Comparison of ENCODE assay signal across 15 mouse cellular contexts in genomic region chr5:117607761-117608309, GRCm38 (mm10).
A peak's percentile ranks its signal among the peaks of the same experiment; 100 is the strongest.
DNase-seq lines count a peak whose midpoint lies in the region; ATAC-seq lines count a peak whose summit lies in the region.
"Had no signal": no experiment of that assay in that cellular context is flagged by ENCODE, and none has a peak within 500 bp of the region (broad histone marks: within the 10 kb centered on the region; RNA-seq: fewer than 3 reads in every experiment).

No protein-coding gene starts in this region.

- 73% methylated on average over 15 of the region's 15 CpGs for WGBS in hindbrain, embryonic 13.5 days
- 72% methylated on average over 15 of the region's 15 CpGs for WGBS in hindbrain, embryonic 14.5 days
- 37% methylated on average over 15 of the region's 15 CpGs for WGBS in lung, embryonic 15.5 days
- WGBS in embryonic facial prominence, embryonic 14.5 days: 45% methylated on average over 15 of the region's 15 CpGs

- H3K4me2 ChIP-seq in hindbrain, embryonic 13.5 days: no peak overlapping the region
- H3K4me2 ChIP-seq in hindbrain, embryonic 14.5 days (replicated peaks): no peak overlapping the region
- no peak overlapping the region for H3K4me2 ChIP-seq in lung, embryonic 15.5 days
- peak overlapping the region; percentile 3; the same call in 1 of the 2 replicates for H3K4me2 ChIP-seq in embryonic facial prominence, embryonic 14.5 days (ENCODE audit: low read depth, low read length)
- H3K4me2 ChIP-seq: forebrain, embryonic 12.5 days; hindbrain, embryonic 12.5 days; neural tube, embryonic 12.5 days had no signal

- H3K4me1 ChIP-seq in hindbrain, embryonic 13.5 days (replicated peaks): peaks cover 4% of the 10 kb centered on the region; the same call in 1 of the 2 replicates
- no peaks in the 10 kb centered on the region for H3K4me1 ChIP-seq in hindbrain, embryonic 14.5 days (replicated peaks; ENCODE audit: control insufficient read depth, insufficient read depth, low read length)
- peaks cover 3% of the 10 kb centered on the region; the same call in 1 of the 2 replicates for H3K4me1 ChIP-seq in lung, embryonic 15.5 days
- H3K4me1 ChIP-seq in embryonic facial prominence, embryonic 14.5 days (ENCODE audit: control insufficient read depth, insufficient read depth, low read length): peaks cover 4% of the 10 kb centered on the region; the same call in 1 of the 2 replicates
- H3K4me1 ChIP-seq: forebrain, embryonic 12.5 days; neural tube, embryonic 12.5 days had no signal

- H3K27me3 ChIP-seq in hindbrain, embryonic 13.5 days: no peaks in the 10 kb centered on the region
- H3K27me3 ChIP-seq in hindbrain, embryonic 14.5 days (ENCODE audit: control insufficient read depth, insufficient read depth, low read length): no peaks in the 10 kb centered on the region
- no peaks in the 10 kb centered on the region for H3K27me3 ChIP-seq in lung, embryonic 15.5 days
- no peaks in the 10 kb centered on the region for H3K27me3 ChIP-seq in embryonic facial prominence, embryonic 14.5 days (replicated peaks; ENCODE audit: control insufficient read depth, insufficient read depth, low read length)
- H3K27me3 ChIP-seq: forebrain, embryonic 12.5 days; hindbrain, embryonic 12.5 days; neural tube, embryonic 12.5 days had no signal

- DNase-seq in hindbrain, embryonic 14.5 days (ENCODE audit: low spot score): no peak
- DNase-seq in lung, adult 18-20 months: no peak
- peak; percentile 40 for DNase-seq in embryonic facial prominence, embryonic 14.5 days (ENCODE audit: low spot score)
- DNase-seq in lung, postnatal 14 days: peak; percentile 22
- no peak for DNase-seq in heart, postnatal 25 days (ENCODE audit: low spot score)
- DNase-seq: cerebellum, adult 8-10 months; kidney, postnatal 10 days; left cerebral cortex, postnatal 4 days; liver; thymus, postnatal 36 days had no signal

- H3K9me3 ChIP-seq in hindbrain, embryonic 13.5 days: no peaks in the 10 kb centered on the region
- H3K9me3 ChIP-seq in hindbrain, embryonic 14.5 days (ENCODE audit: control insufficient read depth, low read length): no peaks in the 10 kb centered on the region
- H3K9me3 ChIP-seq in lung, embryonic 15.5 days: no peaks in the 10 kb centered on the region
- no peaks in the 10 kb centered on the region for H3K9me3 ChIP-seq in embryonic facial prominence, embryonic 14.5 days (ENCODE audit: control insufficient read depth, low read length)
- H3K9me3 ChIP-seq: forebrain, embryonic 12.5 days; hindbrain, embryonic 12.5 days; neural tube, embryonic 12.5 days had no signal

- ATAC-seq in hindbrain, embryonic 13.5 days (ENCODE audit: low FRiP score): no peak
- ATAC-seq in hindbrain, embryonic 14.5 days (ENCODE audit: low FRiP score): no peak
- ATAC-seq in lung, embryonic 15.5 days (ENCODE audit: borderline replicate concordance, extremely low read depth, low FRiP score, low TSS enrichment): peak; percentile 63; the same call in 1 of the 2 replicates
- no peak for ATAC-seq in embryonic facial prominence, embryonic 14.5 days (ENCODE audit: low read depth)

- peak overlapping the region; percentile 40; the same call in 1 of the 2 replicates for H3K27ac ChIP-seq in hindbrain, embryonic 13.5 days
- H3K27ac ChIP-seq in hindbrain, embryonic 14.5 days: no peak overlapping the region
- H3K27ac ChIP-seq in lung, embryonic 15.5 days: peak overlapping the region; percentile 53
- H3K27ac ChIP-seq in embryonic facial prominence, embryonic 14.5 days (replicated peaks; ENCODE audit: low read depth, low read length): no peak overlapping the region
- H3K27ac ChIP-seq: forebrain, embryonic 12.5 days; hindbrain, embryonic 12.5 days; neural tube, embryonic 12.5 days had no signal

- intact Hi-C loops in heart, postnatal 25 days (cut with DNase I): no loop called here

- no peak overlapping the region for H3K4me3 ChIP-seq in hindbrain, embryonic 13.5 days
- no peak overlapping the region for H3K4me3 ChIP-seq in hindbrain, embryonic 14.5 days (replicated peaks; ENCODE audit: low read length)
- no peak overlapping the region for H3K4me3 ChIP-seq in lung, embryonic 15.5 days
- H3K4me3 ChIP-seq in embryonic facial prominence, embryonic 14.5 days (ENCODE audit: low read depth, low read length): no peak overlapping the region
- H3K4me3 ChIP-seq: forebrain, embryonic 12.5 days; hindbrain, embryonic 12.5 days; neural tube, embryonic 12.5 days had no signal

- no peak overlapping the region for H3K9ac ChIP-seq in hindbrain, embryonic 13.5 days
- H3K9ac ChIP-seq in hindbrain, embryonic 14.5 days: no peak overlapping the region
- no peak overlapping the region for H3K9ac ChIP-seq in lung, embryonic 15.5 days
- no peak overlapping the region for H3K9ac ChIP-seq in embryonic facial prominence, embryonic 14.5 days (ENCODE audit: low read depth, low read length)
- H3K9ac ChIP-seq: forebrain, embryonic 12.5 days; hindbrain, embryonic 12.5 days; neural tube, embryonic 12.5 days had no signal

- no peaks in the 10 kb centered on the region for H3K36me3 ChIP-seq in hindbrain, embryonic 13.5 days
- H3K36me3 ChIP-seq in hindbrain, embryonic 14.5 days (replicated peaks; ENCODE audit: control insufficient read depth, insufficient read depth): no peaks in the 10 kb centered on the region
- no peaks in the 10 kb centered on the region for H3K36me3 ChIP-seq in lung, embryonic 15.5 days
- no peaks in the 10 kb centered on the region for H3K36me3 ChIP-seq in embryonic facial prominence, embryonic 14.5 days (ENCODE audit: control insufficient read depth, insufficient read depth, low read length)
- H3K36me3 ChIP-seq: forebrain, embryonic 12.5 days; hindbrain, embryonic 12.5 days; neural tube, embryonic 12.5 days had no signal

Comparison
In these comparisons a context has a peak if more than half of its experiments do, and no peak if none do; other contexts are left out.
1. H3K27ac ChIP-seq: peak in hindbrain, embryonic 13.5 days (single experiment) and lung, embryonic 15.5 days (single experiment); none in hindbrain, embryonic 14.5 days (single experiment) and embryonic facial prominence, embryonic 14.5 days (single experiment).
2. DNase-seq: peak in embryonic facial prominence, embryonic 14.5 days (single experiment) and lung, postnatal 14 days (single experiment); none in hindbrain, embryonic 14.5 days (single experiment), lung, adult 18-20 months (0 of 2) and heart, postnatal 25 days (single experiment).